Mouse (Mus musculus): ENCODE results near the gene Dnajb2. TPM values are rescaled to one million over a fixed set of nuclear protein-coding genes. Genes with fewer than 3 reads are reported as not detected.
A peak's percentile ranks its signal among the peaks of the same experiment; 100 is the strongest.

Gene Dnajb2
- polyA plus RNA-seq, 1 experiment from 2014 or later, result 26.2 TPM

DNA sequence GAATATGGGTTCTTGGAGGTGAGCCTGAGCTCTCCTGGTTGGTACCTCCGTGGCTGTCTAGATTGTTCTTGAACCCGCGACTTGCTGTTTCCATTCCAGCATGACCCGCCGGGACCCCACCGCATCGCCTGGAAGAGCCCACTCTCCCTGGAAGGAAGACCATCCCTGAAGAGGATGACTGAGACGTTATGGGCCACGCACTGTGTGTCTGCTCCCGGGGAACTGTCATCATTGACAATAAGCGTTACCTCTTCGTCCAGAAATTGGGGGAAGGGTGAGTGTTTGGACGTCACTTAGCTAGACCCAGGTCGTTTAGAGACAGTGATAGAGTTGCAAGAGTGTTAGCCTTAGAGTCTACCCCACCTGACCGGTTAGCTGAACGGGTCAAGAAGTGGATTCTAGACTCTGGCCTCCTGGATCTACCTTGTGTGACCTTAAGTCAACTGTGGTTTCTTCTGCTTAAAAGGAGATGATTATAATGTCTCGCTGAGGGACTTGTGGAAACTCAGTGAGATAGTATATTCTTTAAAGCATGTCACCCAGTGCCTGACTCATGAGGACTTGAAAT lies 25.0 kb upstream of the Dnajb2 start:
- ATAC-seq, result no peak
- peak overlapping the region; percentile 86 for H3K4me3 ChIP-seq (replicated peaks)
- 11% methylated on average over 17 of the region's 17 CpGs for WGBS
- H3K9ac ChIP-seq, result peak overlapping the region; percentile 94
- peak overlapping the region; percentile 85 for H3K4me2 ChIP-seq (replicated peaks)
- H3K27me3 ChIP-seq (replicated peaks), result no peaks in the 10 kb centered on the region
- H3K36me3 ChIP-seq, result peaks cover 12% of the 10 kb centered on the region; the same call in 1 of the 2 replicates
- peaks cover 35% of the 10 kb centered on the region for H3K4me1 ChIP-seq (replicated peaks)
- no peaks in the 10 kb centered on the region for H3K9me3 ChIP-seq
- peak overlapping the region; percentile 63 for H3K27ac ChIP-seq

DNA sequence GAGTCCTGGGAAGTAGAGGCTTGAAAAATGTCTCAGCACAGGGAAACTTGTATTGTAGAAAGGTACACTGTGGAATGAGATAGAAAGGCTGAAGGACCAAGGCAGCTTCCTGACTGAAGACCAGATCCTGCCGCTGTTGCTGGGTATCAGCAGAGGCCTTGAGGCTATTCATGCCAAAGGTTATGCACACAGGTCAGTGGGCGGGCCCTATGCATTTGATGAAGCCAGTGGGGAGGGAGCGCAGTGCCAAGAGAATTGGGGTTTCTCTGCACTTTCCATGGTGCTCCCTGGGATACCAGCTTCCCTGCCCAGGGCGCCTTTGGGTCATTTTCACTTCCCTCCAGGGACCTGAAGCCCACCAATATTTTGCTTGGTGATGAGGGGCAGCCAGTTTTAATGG lies 23.7 kb upstream of the Dnajb2 start:
- Histone ChIP-seq H3K4me1 (replicated peaks) (peaks cover 37% of the 10 kb centered on the region), H3K36me3 (peaks cover 12% of the 10 kb centered on the region; the same call in 1 of the 2 replicates), H3K9ac (no peak overlapping the region), H3K4me3 (replicated peaks) (no peak overlapping the region), H3K9me3 (no peaks in the 10 kb centered on the region), H3K4me2 (replicated peaks) (peak overlapping the region; percentile 20; the same call in 1 of the 2 replicates), H3K27ac (no peak overlapping the region), H3K27me3 (replicated peaks) (no peaks in the 10 kb centered on the region; the same call in 1 of the 2 replicates)
- ATAC-seq, result no peak
- WGBS, result 73% methylated on average over 4 of the region's 4 CpGs

DNA sequence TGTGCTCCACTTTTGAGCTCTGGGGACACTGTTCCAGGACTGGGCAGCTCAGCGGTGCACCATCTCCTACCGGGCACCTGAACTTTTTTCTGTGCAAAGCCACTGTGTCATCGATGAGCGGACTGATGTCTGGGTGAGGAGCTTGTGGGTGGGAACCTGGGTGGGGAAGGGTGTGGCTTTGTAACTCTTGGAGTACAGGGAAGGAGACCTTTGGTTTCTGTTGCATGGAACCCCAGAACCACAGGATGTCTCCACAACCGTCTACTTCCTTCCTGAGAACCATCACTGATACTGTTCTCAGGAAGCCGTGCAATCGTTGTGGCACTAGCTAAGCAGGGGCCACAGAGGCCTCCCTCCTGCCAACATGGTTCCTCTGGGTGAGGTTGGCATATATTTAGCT lies 23.1 kb upstream of the Dnajb2 start:
- Histone ChIP-seq H3K4me2 (replicated peaks) (peak overlapping the region; percentile 20; the same call in 1 of the 2 replicates), H3K27me3 (replicated peaks) (no peaks in the 10 kb centered on the region; the same call in 1 of the 2 replicates), H3K27ac (no peak overlapping the region), H3K9ac (no peak overlapping the region), H3K4me3 (replicated peaks) (no peak overlapping the region), H3K9me3 (no peaks in the 10 kb centered on the region), H3K36me3 (peaks cover 12% of the 10 kb centered on the region; the same call in 1 of the 2 replicates), H3K4me1 (replicated peaks) (peaks cover 37% of the 10 kb centered on the region)
- WGBS, result 78% methylated on average over 7 of the region's 7 CpGs
- ATAC-seq, result no peak

DNA sequence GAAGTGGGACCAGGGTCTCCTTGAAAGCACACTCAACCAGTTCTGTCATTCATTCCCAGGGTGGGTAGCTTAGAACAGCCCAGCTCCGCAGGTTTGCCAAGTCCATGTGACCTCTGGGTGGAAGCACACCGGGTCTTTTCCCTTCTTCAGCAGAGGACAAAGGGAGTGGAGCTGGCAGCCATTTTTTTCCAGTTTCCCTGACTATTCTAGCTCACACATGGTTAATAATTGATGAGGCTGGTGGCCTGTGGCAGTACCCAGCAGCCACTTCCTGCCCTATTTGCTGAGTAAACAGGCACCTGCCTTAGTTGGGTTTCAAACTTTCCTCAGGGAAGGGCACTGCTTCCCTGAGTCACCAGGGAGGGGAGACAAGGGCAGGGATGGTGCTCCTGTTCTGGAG lies 21.8 kb upstream of the Dnajb2 start:
- peak; percentile 49 for ATAC-seq
- Histone ChIP-seq H3K4me2 (replicated peaks) (peak overlapping the region; percentile 36), H3K9ac (peak overlapping the region; percentile 27; the same call in 1 of the 2 replicates), H3K27ac (peak overlapping the region; percentile 82), H3K9me3 (no peaks in the 10 kb centered on the region), H3K36me3 (peaks cover 12% of the 10 kb centered on the region; the same call in 1 of the 2 replicates), H3K4me3 (replicated peaks) (no peak overlapping the region), H3K4me1 (replicated peaks) (peaks cover 43% of the 10 kb centered on the region), H3K27me3 (replicated peaks) (peaks cover 9% of the 10 kb centered on the region)
- WGBS, result 47% methylated on average over 2 of the region's 2 CpGs

DNA sequence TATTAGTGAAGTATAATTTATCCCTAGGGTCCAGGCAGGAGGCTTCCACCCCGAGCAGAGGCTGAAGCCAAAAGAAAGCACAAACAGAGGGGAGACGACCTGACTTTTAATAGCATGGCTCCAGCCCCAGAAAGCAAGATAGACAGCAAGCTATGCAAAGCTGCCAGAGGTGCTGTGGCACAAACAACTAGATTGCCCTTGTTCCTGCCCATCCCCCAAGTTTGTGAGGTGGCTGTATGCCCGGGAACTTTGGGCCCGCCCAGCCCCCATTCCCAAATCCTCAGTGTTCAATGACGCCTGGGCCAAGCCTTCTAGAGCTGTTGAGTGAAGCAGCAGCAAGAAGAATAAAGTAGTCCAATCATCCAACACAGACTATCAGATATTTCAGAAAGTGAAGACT lies 21.3 kb upstream of the Dnajb2 start:
- Histone ChIP-seq H3K4me1 (replicated peaks) (peaks cover 48% of the 10 kb centered on the region), H3K27ac (peak overlapping the region; percentile 66), H3K27me3 (replicated peaks) (peaks cover 13% of the 10 kb centered on the region), H3K9ac (no peak overlapping the region), H3K36me3 (peaks cover 12% of the 10 kb centered on the region; the same call in 1 of the 2 replicates), H3K4me3 (replicated peaks) (no peak overlapping the region), H3K9me3 (no peaks in the 10 kb centered on the region), H3K4me2 (replicated peaks) (peak overlapping the region; percentile 36)
- no peak for ATAC-seq
- WGBS, result 61% methylated on average over 5 of the region's 5 CpGs

DNA sequence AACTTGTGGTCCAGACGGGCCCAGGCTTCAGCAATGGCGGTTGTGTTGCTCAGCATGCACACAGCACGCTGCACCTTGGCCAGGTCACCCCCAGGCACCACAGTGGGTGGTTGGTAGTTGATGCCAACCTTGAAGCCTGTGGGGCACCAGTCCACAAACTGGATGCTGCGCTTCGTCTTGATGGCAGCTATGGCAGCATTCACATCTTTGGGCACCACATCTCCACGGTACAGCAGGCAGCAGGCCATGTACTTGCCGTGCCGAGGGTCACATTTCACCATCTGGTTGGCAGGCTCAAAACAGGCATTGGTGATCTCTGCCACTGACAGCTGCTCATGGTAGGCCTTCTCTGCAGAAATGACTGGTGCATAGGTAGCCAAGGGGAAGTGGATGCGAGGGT lies 20.4 kb upstream of the Dnajb2 start:
- Histone ChIP-seq H3K27me3 (replicated peaks) (peaks cover 18% of the 10 kb centered on the region), H3K4me3 (replicated peaks) (no peak overlapping the region), H3K36me3 (peaks cover 12% of the 10 kb centered on the region; the same call in 1 of the 2 replicates), H3K4me2 (replicated peaks) (no peak overlapping the region), H3K27ac (no peak overlapping the region), H3K9ac (no peak overlapping the region), H3K4me1 (replicated peaks) (peaks cover 44% of the 10 kb centered on the region), H3K9me3 (no peaks in the 10 kb centered on the region)
- ATAC-seq, result no peak
- WGBS, result 93% methylated on average over 9 of the region's 9 CpGs

DNA sequence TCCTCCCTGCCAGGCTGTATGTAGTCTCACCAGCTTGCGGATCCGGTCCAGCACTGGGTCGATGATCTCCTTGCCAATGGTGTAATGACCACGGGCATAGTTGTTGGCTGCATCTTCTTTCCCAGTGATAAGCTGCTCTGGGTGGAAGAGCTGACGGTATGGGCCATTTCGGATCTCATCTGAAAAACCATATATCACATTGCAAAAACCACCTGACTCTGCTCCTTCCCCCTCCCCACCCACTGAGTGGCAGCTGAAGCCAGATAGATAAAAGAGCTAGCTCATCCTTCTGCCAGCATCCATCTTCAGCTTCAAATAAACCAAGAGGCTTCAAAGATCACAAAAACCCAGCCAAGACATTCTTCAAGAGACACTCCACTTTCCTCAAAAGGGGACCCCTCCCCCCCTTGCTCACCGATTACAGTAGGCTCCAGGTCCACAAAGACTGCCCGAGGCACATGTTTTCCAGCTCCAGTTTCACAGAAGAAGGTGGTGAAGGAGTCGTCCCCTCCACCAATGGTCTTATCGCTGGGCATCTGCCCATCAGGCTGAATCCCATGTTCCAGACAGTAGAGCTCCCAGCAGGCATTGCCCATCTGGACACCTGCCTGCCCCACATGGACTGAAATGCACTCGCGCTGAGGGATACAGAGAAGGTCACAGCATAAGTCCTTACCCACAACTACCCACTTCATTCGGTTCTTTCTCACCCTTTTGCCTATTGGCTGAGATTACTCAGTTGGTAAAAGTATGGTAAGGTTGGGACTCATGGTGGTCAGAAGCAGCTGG lies 19.2 kb upstream of the Dnajb2 start:
- Histone ChIP-seq H3K4me2 (replicated peaks) (peak overlapping the region; percentile 99), H3K4me3 (replicated peaks) (0 out of 2 replicates have a peak overlapping the region, but pooled peaks have one; percentile 54), H3K9ac (no peak overlapping the region), H3K9me3 (no peaks in the 10 kb centered on the region), H3K27ac (no peak overlapping the region), H3K4me1 (replicated peaks) (peaks cover 38% of the 10 kb centered on the region), H3K27me3 (replicated peaks) (peaks cover 27% of the 10 kb centered on the region), H3K36me3 (peaks cover 12% of the 10 kb centered on the region; the same call in 1 of the 2 replicates)
- ATAC-seq, result no peak
- 72% methylated on average over 13 of the region's 13 CpGs for WGBS

DNA sequence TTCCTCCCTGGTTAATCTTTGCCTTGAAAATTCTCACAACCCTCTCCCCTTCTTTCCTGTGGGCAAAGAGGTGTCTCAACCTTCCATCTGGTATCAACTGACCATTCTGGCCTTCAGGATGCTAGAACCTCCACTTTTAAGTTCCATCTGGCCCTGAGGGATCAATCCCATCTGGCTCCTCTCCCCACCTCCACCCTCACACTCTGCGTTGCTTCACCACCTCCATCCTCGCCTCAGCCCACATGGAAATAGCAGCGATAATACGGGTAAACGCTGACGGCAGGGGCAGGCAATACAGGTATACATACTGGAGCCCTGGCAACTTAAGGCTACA lies 18.3 kb upstream of the Dnajb2 start:
- Histone ChIP-seq H3K27me3 (replicated peaks) (peaks cover 27% of the 10 kb centered on the region), H3K4me2 (replicated peaks) (peak overlapping the region; percentile 99), H3K4me3 (replicated peaks) (peak overlapping the region; percentile 54), H3K9me3 (no peaks in the 10 kb centered on the region), H3K9ac (0 out of 2 replicates have a peak overlapping the region, but pooled peaks have one; percentile 8), H3K27ac (no peak overlapping the region), H3K36me3 (peaks cover 8% of the 10 kb centered on the region; the same call in 1 of the 2 replicates), H3K4me1 (replicated peaks) (peaks cover 31% of the 10 kb centered on the region)
- WGBS, result 2% methylated on average over 6 of the region's 6 CpGs
- ATAC-seq, result 0 out of 2 replicates have a peak, but pooled peaks have one; percentile 1

DNA sequence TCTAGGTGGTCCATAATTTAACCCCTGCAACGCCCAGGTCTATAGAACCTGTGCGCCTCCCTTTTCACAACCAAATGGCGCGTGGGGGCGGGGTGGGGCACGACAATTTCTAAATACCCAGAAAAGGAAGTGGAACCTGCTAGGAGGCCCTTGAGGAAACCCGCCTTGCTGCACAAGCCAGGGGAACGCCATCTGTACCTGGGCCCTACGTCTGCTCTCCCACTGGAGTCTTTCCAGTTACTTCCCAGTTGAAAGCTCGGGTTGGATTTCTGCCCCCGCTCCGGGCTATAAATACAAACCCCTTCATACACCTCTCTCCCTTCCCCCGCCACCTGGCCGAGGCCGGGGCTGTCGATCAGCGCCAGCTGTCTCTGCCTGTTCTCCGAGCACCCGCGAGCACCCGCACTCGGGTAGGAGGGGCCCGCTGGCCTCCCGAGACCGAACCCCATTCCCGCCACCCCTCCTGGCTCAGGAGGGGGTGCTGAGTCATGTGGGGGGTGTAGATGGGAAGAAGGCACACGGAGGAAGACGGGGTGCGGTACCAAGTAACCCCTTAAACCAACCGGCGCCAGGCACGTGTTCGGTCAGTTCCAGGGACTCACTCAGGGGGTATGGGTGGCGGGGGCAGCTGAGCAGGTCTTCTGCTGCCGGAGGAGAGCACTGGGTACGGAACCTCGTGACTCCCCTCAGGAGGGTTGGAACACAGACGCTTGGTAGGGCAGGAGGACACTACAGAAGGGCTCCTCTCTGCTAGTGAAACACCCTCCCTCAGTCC lies 17.8 kb upstream of the Dnajb2 start:
- peak overlapping the region; percentile 58 for H3K27ac ChIP-seq
- H3K36me3 ChIP-seq, result peaks cover 6% of the 10 kb centered on the region; the same call in 1 of the 2 replicates
- peak overlapping the region; percentile 99 for H3K4me2 ChIP-seq (replicated peaks)
- peak overlapping the region; percentile 61 for H3K9ac ChIP-seq
- peaks cover 27% of the 10 kb centered on the region for H3K27me3 ChIP-seq (replicated peaks)
- under 1% methylated on average over 38 of the region's 38 CpGs for WGBS
- H3K4me1 ChIP-seq (replicated peaks), result peaks cover 27% of the 10 kb centered on the region
- no peaks in the 10 kb centered on the region for H3K9me3 ChIP-seq
- ATAC-seq, result peak; percentile 37
- peak overlapping the region; percentile 54 for H3K4me3 ChIP-seq (replicated peaks)

DNA sequence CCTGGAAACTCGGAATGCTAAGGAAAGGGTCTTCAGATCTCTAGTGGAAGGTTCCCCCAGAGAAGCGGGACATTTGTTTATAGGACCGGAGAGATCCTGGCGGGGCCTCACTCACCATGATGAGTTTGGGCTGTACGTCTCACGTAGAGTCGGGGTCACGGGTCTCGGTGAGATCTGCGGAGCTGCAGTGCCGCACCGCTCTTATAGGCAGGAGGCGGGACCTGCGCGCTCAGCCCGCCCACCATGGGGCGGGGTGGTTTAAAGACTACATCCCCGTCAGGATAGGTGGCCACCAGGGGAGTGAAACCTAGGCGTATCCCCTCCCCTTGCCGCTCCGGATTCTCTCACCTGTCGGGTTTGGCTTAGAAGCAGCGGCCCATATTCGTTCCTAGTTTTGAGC lies 17.1 kb upstream of the Dnajb2 start:
- Histone ChIP-seq H3K4me2 (replicated peaks) (peak overlapping the region; percentile 99), H3K4me3 (replicated peaks) (peak overlapping the region; percentile 54), H3K27ac (peak overlapping the region; percentile 58; the same call in 1 of the 2 replicates), H3K9ac (peak overlapping the region; percentile 61), H3K27me3 (replicated peaks) (peaks cover 27% of the 10 kb centered on the region), H3K9me3 (no peaks in the 10 kb centered on the region), H3K4me1 (replicated peaks) (peaks cover 21% of the 10 kb centered on the region), H3K36me3 (peaks cover 6% of the 10 kb centered on the region; the same call in 1 of the 2 replicates)
- under 1% methylated on average over 24 of the region's 24 CpGs for WGBS
- peak; percentile 92 for ATAC-seq

DNA sequence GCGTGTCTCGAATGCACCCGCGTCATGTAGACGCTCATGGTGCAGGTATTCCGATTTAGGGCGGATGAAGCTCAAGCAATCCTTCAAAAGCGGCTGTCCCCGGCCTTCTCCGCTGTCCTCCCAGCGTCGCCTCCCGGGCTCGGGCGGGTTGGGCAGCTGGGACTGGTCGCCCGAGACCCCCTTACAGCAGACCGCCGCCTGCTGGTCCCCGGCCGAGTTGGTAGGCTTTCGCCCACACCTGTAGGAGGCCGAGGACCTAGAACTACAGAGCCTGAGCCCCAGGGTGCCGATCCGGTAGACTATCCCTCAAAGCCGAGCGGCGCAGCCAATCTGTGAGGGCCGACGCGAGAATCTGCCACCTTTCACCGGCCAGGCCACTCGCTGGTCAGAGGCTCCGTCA lies 16.7 kb upstream of the Dnajb2 start, which contains the start of gene Tuba4a:
Gene Tuba4a (minus strand): TSS at position 335 of the 400 bp plus-strand sequence.
- H3K27ac ChIP-seq, result peak within 1 kb of the TSS; percentile 58; the same call in 1 of the 2 replicates
- peak within 1 kb of the TSS; percentile 99 for H3K4me2 ChIP-seq (replicated peaks)
- H3K27me3 ChIP-seq (replicated peaks), result peaks cover 27% of the 10 kb centered on the region
- WGBS, result under 1% methylated on average over 34 of the region's 34 CpGs
- peak; percentile 46 for ATAC-seq
- H3K9me3 ChIP-seq, result no peaks in the 10 kb centered on the region
- peak within 1 kb of the TSS; percentile 61 for H3K9ac ChIP-seq
- peaks cover 21% of the 10 kb centered on the region for H3K4me1 ChIP-seq (replicated peaks)
- peak within 1 kb of the TSS; percentile 54 for H3K4me3 ChIP-seq (replicated peaks)
- H3K36me3 ChIP-seq, result peaks cover 6% of the 10 kb centered on the region; the same call in 1 of the 2 replicates

Measured in intestine, embryonic 15.5 days (tissue).